Mouse (Mus musculus) midbrain, embryonic 13.5 days (tissue): Measurements from ENCODE around the gene Il15. TPM values are rescaled to one million over a fixed set of nuclear protein-coding genes. Genes with fewer than 3 reads are reported as not detected.
A peak's percentile ranks its signal among the peaks of the same experiment; 100 is the strongest.

Source experiments
- ATAC-seq: fragments of 200-750 bp; cut with Nextera tagmentation; 2 replicates; pipeline ENCODE4 v1.8.0; 2017; ENCODE audit warnings: mild to moderate bottlenecking, moderate TSS enrichment, moderate library complexity
- H3K27ac ChIP-seq: fragments of 300-500 bp; sonication (generic); 2 replicates; pipeline ENCODE4 v1.5.1; 2015; ENCODE audit warnings: inconsistent platforms, mild to moderate bottlenecking, moderate library complexity
- H3K27me3 ChIP-seq: fragments of 300-500 bp; sonication (generic); 2 replicates; pipeline ENCODE4 v1.6.1; 2015; ENCODE audit warnings: mild to moderate bottlenecking, inconsistent platforms
- H3K36me3 ChIP-seq: fragments of 300-500 bp; sonication (generic); 2 replicates; pipeline ENCODE4 v1.6.1; 2015; ENCODE audit warnings: mild to moderate bottlenecking, inconsistent platforms
- H3K4me1 ChIP-seq: fragments of 300-500 bp; sonication (generic); replicated peaks from 2 replicates; pipeline ENCODE4 v1.6.1; 2015; ENCODE audit warnings: inconsistent platforms
- H3K4me2 ChIP-seq: fragments of 300-500 bp; sonication (generic); replicated peaks from 2 replicates; pipeline ENCODE4 v1.6.1; 2015; ENCODE audit warnings: moderate library complexity, mild to moderate bottlenecking, inconsistent platforms
- H3K4me3 ChIP-seq: fragments of 300-500 bp; sonication (generic); replicated peaks from 2 replicates; pipeline ENCODE4 v1.5.1; 2015; ENCODE audit warnings: mild to moderate bottlenecking, inconsistent platforms
- H3K9ac ChIP-seq: fragments of 300-500 bp; sonication (generic); replicated peaks from 2 replicates; pipeline ENCODE4 v1.6.1; 2015; ENCODE audit warnings: mild to moderate bottlenecking, inconsistent platforms
- H3K9me3 ChIP-seq: fragments of 300-500 bp; sonication (generic); 2 replicates; pipeline ENCODE4 v1.6.1; 2016; ENCODE audit warnings: mild to moderate bottlenecking, inconsistent platforms
- WGBS: fragments of 180-500 bp; shearing (Covaris S2); methylation state at CpG from one replicate; pipeline ENCODE4 v1.1.7; 2015; 5-methylcytosine and 5-hydroxymethylcytosine counted together
- polyA plus RNA-seq: library from polyadenylated mRNA; unstranded; fragments of >200 nt; fragmentation: Nextera tagmentation; extraction: Ambion mirVana; gene quantifications from 2 replicates; pipeline ENCODE4 v1.2.1, GENCODE M21; 2015

Il15 gene
- 0.84 and 1.3 TPM in 2 replicates for polyA plus RNA-seq

DNA sequence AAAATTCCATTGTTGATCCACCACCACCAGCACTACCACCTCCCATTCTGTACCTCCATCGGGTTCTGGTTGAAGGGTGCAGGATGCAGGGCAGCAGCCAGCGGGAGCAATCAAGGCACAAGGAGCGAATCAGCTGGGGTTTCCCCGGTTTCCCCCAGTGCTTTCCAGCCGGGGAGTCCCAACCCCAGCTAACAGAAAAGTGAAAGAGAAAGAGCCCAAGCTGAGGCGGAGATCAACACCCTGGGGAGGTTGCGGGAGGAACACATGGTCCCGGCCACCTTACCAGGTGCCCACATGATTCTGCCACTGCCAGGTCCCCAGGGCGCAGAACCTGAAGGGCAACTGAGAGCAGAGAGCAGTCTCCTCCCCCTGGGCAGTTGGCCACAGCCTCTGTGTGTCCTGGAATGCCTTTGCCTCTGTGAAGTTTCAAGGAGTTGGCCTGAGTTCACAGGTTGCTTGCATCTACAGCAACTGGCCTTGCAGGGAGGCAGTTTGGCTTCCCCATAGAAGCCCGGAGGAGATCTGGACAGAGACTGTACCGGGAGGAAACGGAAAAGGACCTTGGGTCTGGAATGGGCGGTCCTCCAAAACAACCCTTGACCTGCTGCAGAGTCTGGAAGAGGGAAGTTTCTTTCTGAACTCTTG is at the start of gene Il15:
TSS of gene Il15 (minus strand) at position 537 of the 645 bp plus-strand sequence.
- no peak within 1 kb of the TSS for H3K27ac ChIP-seq
- H3K27me3 ChIP-seq: no peaks in the 10 kb centered on the region
- H3K9ac ChIP-seq: peak within 1 kb of the TSS; percentile 46
- peak within 1 kb of the TSS; percentile 65 for H3K4me2 ChIP-seq
- H3K36me3 ChIP-seq: no peaks in the 10 kb centered on the region
- peaks cover 18% of the 10 kb centered on the region for H3K4me1 ChIP-seq
- H3K4me3 ChIP-seq: peak within 1 kb of the TSS; percentile 32
- WGBS: 18% methylated on average over 13 of the region's 13 CpGs
- ATAC-seq: peak; percentile 62
- no peaks in the 10 kb centered on the region for H3K9me3 ChIP-seq

DNA sequence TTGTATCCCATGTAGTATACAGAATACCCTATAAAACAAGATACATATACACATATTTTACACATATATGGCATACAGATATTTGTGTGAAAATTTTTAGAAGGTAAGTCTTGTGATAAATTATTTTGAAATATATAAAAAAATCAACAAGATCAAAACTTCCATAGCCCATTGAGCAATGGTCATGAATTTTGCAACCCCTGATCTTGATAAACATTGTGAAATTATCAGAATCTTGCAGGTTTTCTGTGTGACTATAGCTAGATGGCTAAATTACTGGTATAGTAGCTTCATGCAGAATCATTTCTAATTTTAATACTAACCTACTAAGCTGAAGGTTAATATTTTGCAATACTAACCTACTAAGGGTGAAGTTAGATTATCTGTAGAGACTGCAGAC is 41.9 kb upstream of the Il15 start:
- Histone ChIP-seq H3K4me3 (no peak overlapping the region), H3K9ac (no peak overlapping the region), H3K36me3 (no peaks in the 10 kb centered on the region), H3K4me1 (no peaks in the 10 kb centered on the region), H3K27ac (no peak overlapping the region), H3K9me3 (no peaks in the 10 kb centered on the region), H3K4me2 (no peak overlapping the region), H3K27me3 (no peaks in the 10 kb centered on the region)
- ATAC-seq: no peak

DNA sequence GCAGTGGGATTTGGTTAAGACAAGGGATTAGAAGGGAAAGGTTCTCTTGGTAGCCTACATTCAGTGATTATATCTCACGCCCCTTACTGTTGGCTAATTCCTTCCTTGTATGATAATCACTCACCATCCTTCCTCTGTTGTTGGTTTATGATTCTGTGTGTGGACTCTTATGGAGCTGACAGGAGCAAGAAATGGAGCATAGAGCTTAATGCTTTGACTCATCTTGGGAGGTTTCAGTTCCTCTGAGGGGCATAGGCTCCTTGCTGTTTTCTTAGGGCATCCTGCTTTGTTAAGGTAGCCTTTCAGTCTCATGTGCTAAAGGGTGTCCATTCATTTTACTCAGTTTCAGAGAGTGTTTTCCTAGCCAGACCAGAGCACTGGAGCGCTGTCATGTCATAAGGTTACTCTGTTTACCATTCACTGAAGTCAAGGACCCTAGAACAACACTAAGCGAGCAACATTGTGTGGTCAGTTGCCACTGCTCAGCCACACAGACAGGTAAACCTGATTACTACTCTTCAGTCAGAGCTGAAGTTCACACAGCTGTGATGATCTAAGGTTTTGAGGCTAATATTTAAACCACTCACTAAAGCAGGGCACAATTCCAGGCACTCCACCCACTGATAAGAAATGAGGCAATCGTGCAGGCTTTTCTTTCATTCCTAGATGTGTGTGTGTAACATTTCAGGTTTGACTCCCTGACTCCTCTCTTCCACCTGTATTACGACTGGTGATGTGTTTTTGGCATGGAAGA is 13.7 kb upstream of the Il15 start:
- no peak overlapping the region for H3K9ac ChIP-seq
- ATAC-seq: no peak
- no peak overlapping the region for H3K4me2 ChIP-seq
- no peaks in the 10 kb centered on the region for H3K27me3 ChIP-seq
- no peaks in the 10 kb centered on the region for H3K4me1 ChIP-seq
- no peaks in the 10 kb centered on the region for H3K9me3 ChIP-seq
- 85% methylated on average over 5 of the region's 5 CpGs for WGBS
- H3K4me3 ChIP-seq: no peak overlapping the region
- H3K36me3 ChIP-seq: no peaks in the 10 kb centered on the region
- no peak overlapping the region for H3K27ac ChIP-seq

DNA sequence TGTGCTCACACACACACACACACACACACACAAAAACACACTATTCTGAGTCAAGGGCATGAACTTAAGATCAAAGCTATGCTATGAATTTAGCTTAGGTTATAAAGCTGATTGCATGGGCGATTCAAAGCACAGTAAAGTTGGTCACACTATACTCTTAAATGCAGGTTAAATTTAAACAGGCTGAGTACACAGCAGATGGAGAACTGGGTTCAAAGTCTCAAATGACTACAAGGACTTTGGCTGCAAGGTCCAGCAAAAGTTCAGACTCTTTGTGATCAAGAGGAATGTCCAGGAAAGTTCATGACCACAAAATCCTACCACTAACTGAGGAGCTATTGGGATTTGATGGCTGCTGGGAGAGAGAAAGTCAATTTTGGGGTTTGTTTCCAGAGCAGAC is 12.5 kb upstream of the Il15 start:
- WGBS: 80% methylated on average over 1 of the region's 1 CpGs
- Histone ChIP-seq H3K9me3 (no peaks in the 10 kb centered on the region), H3K4me1 (no peaks in the 10 kb centered on the region), H3K27me3 (no peaks in the 10 kb centered on the region), H3K27ac (no peak overlapping the region), H3K36me3 (no peaks in the 10 kb centered on the region), H3K9ac (no peak overlapping the region), H3K4me2 (no peak overlapping the region), H3K4me3 (no peak overlapping the region)
- ATAC-seq: no peak

DNA sequence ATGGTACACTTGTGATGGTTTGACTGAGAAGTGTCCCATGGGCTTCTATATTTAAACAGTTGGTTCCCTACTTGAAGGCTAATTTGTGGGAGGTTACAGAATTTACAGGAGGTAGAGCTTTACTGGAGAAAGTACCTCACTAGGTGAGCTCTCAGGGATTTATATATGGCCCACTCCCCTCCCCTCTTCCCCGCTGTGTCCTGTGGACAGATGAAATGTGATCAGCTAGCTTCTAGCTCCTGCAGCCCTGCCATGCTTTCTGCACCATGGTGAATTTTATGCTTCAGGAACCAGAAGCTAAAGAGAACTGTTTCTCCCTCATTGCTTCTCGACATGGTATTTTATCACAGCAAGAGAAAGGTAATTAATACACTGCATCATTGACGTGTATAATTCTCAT is 7.1 kb upstream of the Il15 start:
- ATAC-seq: no peak
- H3K4me3 ChIP-seq: no peak overlapping the region
- H3K4me1 ChIP-seq: no peaks in the 10 kb centered on the region
- no peak overlapping the region for H3K27ac ChIP-seq
- WGBS: 57% methylated on average over 3 of the region's 3 CpGs
- no peak overlapping the region for H3K9ac ChIP-seq
- H3K36me3 ChIP-seq: no peaks in the 10 kb centered on the region
- no peaks in the 10 kb centered on the region for H3K9me3 ChIP-seq
- no peaks in the 10 kb centered on the region for H3K27me3 ChIP-seq
- H3K4me2 ChIP-seq: no peak overlapping the region

DNA sequence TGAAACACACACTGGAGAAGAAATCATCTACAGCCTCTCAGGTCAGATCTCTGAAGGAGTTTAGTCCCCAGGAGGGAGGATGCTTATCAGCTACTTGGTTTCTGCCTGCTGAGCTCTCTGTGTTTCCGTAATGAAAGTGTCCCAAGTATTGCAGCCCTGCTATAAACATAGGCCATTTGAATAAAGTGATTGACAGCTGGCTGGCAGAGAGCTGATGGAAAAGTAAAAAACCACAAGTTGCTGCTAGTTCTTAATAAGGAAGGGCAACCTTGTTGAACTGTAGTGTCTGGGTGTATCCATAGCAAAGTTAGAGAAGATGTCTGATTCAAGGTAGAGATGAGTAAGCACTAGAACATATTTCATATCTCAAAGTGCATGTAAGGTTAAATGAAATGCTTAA is 4.0 kb upstream of the Il15 start:
- ATAC-seq: no peak
- 52% methylated on average over 1 of the region's 1 CpGs for WGBS
- Histone ChIP-seq H3K36me3 (no peaks in the 10 kb centered on the region), H3K27ac (no peak overlapping the region), H3K4me1 (peaks cover 9% of the 10 kb centered on the region), H3K4me2 (no peak overlapping the region), H3K27me3 (no peaks in the 10 kb centered on the region), H3K9ac (no peak overlapping the region), H3K4me3 (no peak overlapping the region), H3K9me3 (no peaks in the 10 kb centered on the region)

DNA sequence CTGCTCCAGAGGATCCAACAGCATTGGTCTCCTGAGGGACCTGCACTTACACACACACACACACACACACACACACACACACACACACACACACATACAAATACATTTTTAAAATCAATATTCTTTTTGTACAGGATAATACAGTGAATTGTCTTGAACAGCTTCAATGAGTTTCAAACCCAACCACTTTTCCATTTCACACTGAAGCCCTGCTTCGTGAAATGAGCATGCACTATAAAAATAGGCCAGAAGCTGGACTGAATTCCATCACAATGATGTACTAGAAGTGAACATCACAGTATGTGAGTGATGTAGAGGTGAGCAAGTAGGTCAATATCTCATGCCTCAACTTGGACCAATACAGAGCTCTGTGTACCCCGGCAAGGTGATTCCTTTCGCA is 1.0 kb upstream of the Il15 start:
- Histone ChIP-seq H3K9ac (no peak overlapping the region), H3K27ac (no peak overlapping the region), H3K36me3 (no peaks in the 10 kb centered on the region), H3K4me1 (peaks cover 18% of the 10 kb centered on the region), H3K27me3 (no peaks in the 10 kb centered on the region), H3K9me3 (no peaks in the 10 kb centered on the region), H3K4me2 (no peak overlapping the region), H3K4me3 (no peak overlapping the region)
- no peak for ATAC-seq
- WGBS: 96% methylated on average over 3 of the region's 3 CpGs

DNA sequence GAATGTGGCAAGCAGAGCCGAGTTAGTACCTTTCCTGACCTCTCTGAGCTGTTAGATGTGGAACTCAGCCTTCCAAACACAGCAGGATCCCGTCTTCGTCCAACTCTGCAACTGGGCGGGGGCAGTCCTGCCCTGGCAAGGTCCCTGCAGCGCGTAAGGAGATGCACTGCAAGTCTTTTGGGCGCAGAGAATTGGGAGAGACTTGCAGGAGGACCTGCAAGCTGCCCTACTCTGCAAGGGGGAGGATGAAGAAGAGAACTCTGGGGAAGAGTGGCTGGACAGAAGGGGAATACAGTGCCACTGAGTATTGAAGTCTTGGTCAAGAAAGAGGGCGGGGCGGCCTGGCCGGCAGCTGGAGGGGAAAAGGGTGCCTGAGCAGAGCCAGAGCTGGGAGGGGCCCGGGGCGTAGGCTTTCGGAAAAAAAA is 749 bp downstream of the Il15 start:
- peak; percentile 50 for ATAC-seq
- Histone ChIP-seq H3K27ac (no peak overlapping the region), H3K36me3 (no peaks in the 10 kb centered on the region)

DNA sequence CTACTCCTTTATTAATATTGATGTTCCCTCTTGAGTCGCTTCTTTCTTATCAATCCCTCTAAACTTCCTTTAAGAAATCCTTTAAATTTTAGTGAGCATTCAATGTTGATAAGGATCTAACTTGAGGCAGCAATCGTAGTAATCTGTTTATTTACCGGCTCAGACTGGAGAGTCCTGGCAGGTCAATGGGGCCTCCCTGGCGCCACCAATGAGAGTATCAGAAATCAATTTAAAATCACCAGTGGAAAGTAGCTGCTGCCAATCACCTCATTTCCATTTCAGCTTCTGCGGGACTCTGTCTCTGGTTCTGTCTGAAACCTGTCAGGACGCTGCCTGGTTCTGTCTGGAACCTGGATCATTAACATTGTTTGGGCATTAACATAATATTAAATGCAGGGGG is 1.5 kb downstream of the Il15 start:
- ATAC-seq: no peak
- Histone ChIP-seq H3K27me3 (no peaks in the 10 kb centered on the region), H3K4me3 (0 out of 2 replicates have a peak overlapping the region, but pooled peaks have one; percentile 32), H3K9ac (no peak overlapping the region; the same call in 1 of the 2 replicates), H3K36me3 (no peaks in the 10 kb centered on the region), H3K4me2 (peak overlapping the region; percentile 65), H3K4me1 (peaks cover 18% of the 10 kb centered on the region), H3K9me3 (no peaks in the 10 kb centered on the region), H3K27ac (no peak overlapping the region)
- WGBS: 27% methylated on average over 6 of the region's 6 CpGs

More for the DNA sequence above, 749 bp downstream of the Il15 start:
- Histone ChIP-seq H3K4me1 (peaks cover 18% of the 10 kb centered on the region), H3K9me3 (no peaks in the 10 kb centered on the region), H3K9ac (peak overlapping the region; percentile 46), H3K4me2 (peak overlapping the region; percentile 65), H3K27me3 (no peaks in the 10 kb centered on the region), H3K4me3 (peak overlapping the region; percentile 32)
- 2% methylated on average over 13 of the region's 13 CpGs for WGBS

DNA sequence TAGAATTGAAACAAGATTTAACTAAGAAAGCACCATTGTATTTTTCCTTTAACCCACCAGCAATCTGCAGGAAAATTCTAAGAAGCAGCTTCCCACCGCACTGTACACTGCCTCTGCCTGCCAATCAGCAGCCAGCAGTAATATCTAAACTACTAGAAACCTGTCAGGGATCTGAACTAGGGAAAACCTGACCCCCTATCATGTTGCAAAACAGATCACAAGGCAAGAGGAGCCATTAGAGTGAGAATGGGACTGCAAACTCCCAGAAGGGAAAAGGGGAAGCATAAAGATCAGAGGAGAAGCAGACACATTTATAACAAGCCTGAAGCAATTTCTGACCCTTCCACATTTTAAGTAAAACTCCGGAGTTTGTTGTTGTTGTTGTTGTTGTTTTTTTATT is 2.0 kb downstream of the Il15 start:
- no peaks in the 10 kb centered on the region for H3K27me3 ChIP-seq
- no peaks in the 10 kb centered on the region for H3K9me3 ChIP-seq
- no peak overlapping the region for H3K4me3 ChIP-seq
- no peak overlapping the region for H3K27ac ChIP-seq
- 82% methylated on average over 2 of the region's 2 CpGs for WGBS
- ATAC-seq: no peak
- H3K9ac ChIP-seq: no peak overlapping the region
- no peak overlapping the region for H3K4me2 ChIP-seq
- H3K4me1 ChIP-seq: peaks cover 18% of the 10 kb centered on the region
- no peaks in the 10 kb centered on the region for H3K36me3 ChIP-seq

DNA sequence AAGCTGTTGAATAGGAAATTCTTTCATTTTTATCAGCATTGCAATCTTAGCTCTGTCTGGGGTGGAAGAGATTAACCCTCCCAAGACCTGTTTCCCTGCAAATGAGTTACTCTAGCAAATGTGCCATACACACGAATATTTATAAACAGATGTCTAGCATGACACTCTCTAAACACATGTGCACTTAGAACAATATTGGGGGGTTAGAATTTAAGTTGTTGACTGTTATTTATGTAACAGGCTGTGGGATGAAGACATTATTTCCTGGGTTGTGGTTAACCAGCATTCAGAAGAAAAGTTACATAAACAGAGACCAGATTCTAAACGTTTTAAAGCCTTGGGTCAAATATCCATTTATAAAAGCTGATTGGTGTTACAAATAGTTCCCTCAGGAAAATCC is 2.6 kb downstream of the Il15 start:
- no peak overlapping the region for H3K9ac ChIP-seq
- ATAC-seq: no peak
- H3K27me3 ChIP-seq: no peaks in the 10 kb centered on the region
- 66% methylated on average over 2 of the region's 2 CpGs for WGBS
- no peak overlapping the region for H3K4me2 ChIP-seq
- H3K4me3 ChIP-seq: no peak overlapping the region
- H3K9me3 ChIP-seq: no peaks in the 10 kb centered on the region
- no peaks in the 10 kb centered on the region for H3K36me3 ChIP-seq
- peaks cover 18% of the 10 kb centered on the region for H3K4me1 ChIP-seq
- no peak overlapping the region for H3K27ac ChIP-seq

DNA sequence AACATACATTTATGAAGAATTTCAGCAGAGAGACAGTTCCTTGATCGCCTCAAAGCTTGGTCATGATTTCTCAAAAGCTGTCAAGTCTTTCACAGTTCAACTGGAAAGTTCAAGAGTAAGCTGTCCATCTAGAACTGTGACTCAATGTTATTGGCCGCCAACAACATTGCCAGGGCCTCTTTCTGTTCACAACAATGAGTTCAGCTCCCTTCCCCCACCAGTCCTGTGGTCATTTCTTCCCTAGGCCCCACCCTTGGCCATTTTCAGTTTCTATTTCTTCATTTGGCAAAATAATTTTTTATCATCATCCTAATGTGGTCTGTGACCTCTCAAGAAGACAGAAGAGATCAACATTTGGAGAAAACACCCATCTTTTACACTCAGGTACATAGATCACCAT is 4.5 kb downstream of the Il15 start:
- Histone ChIP-seq H3K4me1 (peaks cover 18% of the 10 kb centered on the region), H3K27ac (no peak overlapping the region), H3K4me2 (no peak overlapping the region), H3K36me3 (no peaks in the 10 kb centered on the region), H3K27me3 (no peaks in the 10 kb centered on the region), H3K9ac (no peak overlapping the region), H3K9me3 (no peaks in the 10 kb centered on the region), H3K4me3 (no peak overlapping the region)
- 90% methylated on average over 2 of the region's 2 CpGs for WGBS
- ATAC-seq: no peak
